Mouse (Mus musculus): ENCODE data around the gene Zbtb3.
A peak's percentile ranks its signal among the peaks of the same experiment; 100 is the strongest.

Zbtb3 gene

GRCm38 (mm10) chr19:8802130-8802821 lies at the start of gene Zbtb3:
Gene Zbtb3 (plus strand): TSS chr19:8802555.
- peak; percentile 97 to 98 for DNase-seq (ENCODE audit: low spot score in 2 of 2)

- DNase-seq (ENCODE audit: low spot score in 2 of 2): no peak
These were observed 46.7 kb upstream of the Zbtb3 start for GRCm38 (mm10) chr19:8755652-8756051.

GRCm38 (mm10) chr19:8756635-8757387 lies 45.5 kb upstream of the Zbtb3 start, which contains the start of gene Nxf1:
Gene Nxf1 (plus strand): TSS chr19:8757073.
- peak; percentile 73 to 91 for DNase-seq (ENCODE audit: low spot score in 2 of 2)

GRCm38 (mm10) chr19:8757471-8757998 lies 44.8 kb upstream of the Zbtb3 start:
- DNase-seq (ENCODE audit: low spot score in 2 of 2): no peak

GRCm38 (mm10) chr19:8758899-8759298 lies 43.5 kb upstream of the Zbtb3 start:
- DNase-seq (ENCODE audit: low spot score in 2 of 2): no peak

GRCm38 (mm10) chr19:8760757-8761156 lies 41.6 kb upstream of the Zbtb3 start:
- no peak for DNase-seq (ENCODE audit: low spot score in 2 of 2)

GRCm38 (mm10) chr19:8763276-8763675 lies 39.1 kb upstream of the Zbtb3 start:
- DNase-seq (ENCODE audit: low spot score in 2 of 2): no peak

GRCm38 (mm10) chr19:8765562-8765961 lies 36.8 kb upstream of the Zbtb3 start:
- no peak for DNase-seq (ENCODE audit: low spot score in 2 of 2)

- peak in 1 of 2 experiments; percentile 77 for DNase-seq (ENCODE audit: low spot score in 2 of 2)
These were observed 31.6 kb upstream of the Zbtb3 start, which contains the start of gene Tmem223 for GRCm38 (mm10) chr19:8770567-8771270. Gene Tmem223 (plus strand): TSS chr19:8770996.

GRCm38 (mm10) chr19:8772996-8773395 lies 29.4 kb upstream of the Zbtb3 start:
- no peak for DNase-seq (ENCODE audit: low spot score in 2 of 2)

- no peak for DNase-seq (ENCODE audit: low spot score in 2 of 2)
These were observed 28.9 kb upstream of the Zbtb3 start for GRCm38 (mm10) chr19:8773409-8773808.

- DNase-seq (ENCODE audit: low spot score in 2 of 2): peak; percentile 86 to 96
These were observed 28.1 kb upstream of the Zbtb3 start, which contains the start of gene Tmem179b for GRCm38 (mm10) chr19:8774086-8774835. Gene Tmem179b (minus strand): TSS chr19:8774467.

- no peak for DNase-seq (ENCODE audit: low spot score in 2 of 2)
These were observed 27.4 kb upstream of the Zbtb3 start for GRCm38 (mm10) chr19:8774951-8775421.

GRCm38 (mm10) chr19:8786008-8786781 lies 16.2 kb upstream of the Zbtb3 start, which contains the start of gene Taf6l:
Gene Taf6l (minus strand): TSS chr19:8786417.
- peak; percentile 91 to 96 for DNase-seq (ENCODE audit: low spot score in 2 of 2)

GRCm38 (mm10) chr19:8788521-8788920 lies 13.8 kb upstream of the Zbtb3 start:
- DNase-seq (ENCODE audit: low spot score in 2 of 2): no peak

- peak in 1 of 2 experiments; percentile 52 for DNase-seq (ENCODE audit: low spot score in 2 of 2)
These were observed 13.2 kb upstream of the Zbtb3 start for GRCm38 (mm10) chr19:8789171-8789570.

- DNase-seq (ENCODE audit: low spot score in 2 of 2): no peak
These were observed 12.2 kb upstream of the Zbtb3 start for GRCm38 (mm10) chr19:8790171-8790570.

- peak; percentile 85 to 92 for DNase-seq (ENCODE audit: low spot score in 2 of 2)
These were observed 4.0 kb upstream of the Zbtb3 start, which contains the start of gene Polr2g for GRCm38 (mm10) chr19:8798264-8798946. Gene Polr2g (minus strand): TSS chr19:8798577.

- DNase-seq (ENCODE audit: low spot score in 2 of 2): no peak
These were observed 3.4 kb upstream of the Zbtb3 start for GRCm38 (mm10) chr19:8798947-8799315.

Data from left cerebral cortex, adult 9 months (tissue).